Mouse (Mus musculus) kidney, postnatal 0 days (tissue): ENCODE data around the gene Fam193a. TPM values are rescaled to one million over a fixed set of nuclear protein-coding genes. Genes with fewer than 3 reads are reported as not detected.

Experiments
- ATAC-seq: fragments of 200-750 bp; cut with Nextera tagmentation; replicated peaks from 2 replicates; pipeline ENCODE4 v1.8.0; 2017; ENCODE audit warnings: low read depth, moderate number of reproducible peaks, moderate TSS enrichment, moderate library complexity; ENCODE audit not compliant: low FRiP score
- DNase-seq: peaks from one replicate; pipeline ENCODE4 v3.0.0-alpha.2; 2016; ENCODE audit warnings: low spot score
- H3K27ac ChIP-seq: fragments of 300-500 bp; sonication (generic); 2 replicates; pipeline ENCODE4 v1.5.1; 2014; ENCODE audit warnings: mild to moderate bottlenecking
- H3K27me3 ChIP-seq: fragments of 300-500 bp; sonication (generic); 2 replicates; pipeline ENCODE4 v1.6.1; 2014; ENCODE audit warnings: low read length, mixed read lengths; ENCODE audit not compliant: insufficient read depth
- H3K36me3 ChIP-seq: fragments of 300-500 bp; sonication (generic); 2 replicates; pipeline ENCODE4 v1.6.1; 2014; ENCODE audit warnings: low read length, mixed read lengths; ENCODE audit not compliant: insufficient read depth
- H3K4me1 ChIP-seq: fragments of 300-500 bp; sonication (generic); replicated peaks from 2 replicates; pipeline ENCODE4 v1.6.1; 2014; ENCODE audit warnings: antibody characterized with exemption, low read length, mixed read lengths; ENCODE audit not compliant: insufficient read depth
- H3K4me2 ChIP-seq: fragments of 300-500 bp; sonication (generic); 2 replicates; pipeline ENCODE4 v1.6.1; 2014; ENCODE audit warnings: mild to moderate bottlenecking, low read length, moderate library complexity, mixed read lengths
- H3K4me3 ChIP-seq: fragments of 300-500 bp; sonication (generic); replicated peaks from 2 replicates; pipeline ENCODE4 v1.5.1; 2014; ENCODE audit warnings: low read depth, low read length
- H3K9ac ChIP-seq: fragments of 300-500 bp; sonication (generic); 2 replicates; pipeline ENCODE4 v1.6.1; 2014; ENCODE audit warnings: low read depth, low read length
- H3K9me3 ChIP-seq: fragments of 300-500 bp; sonication (generic); replicated peaks from 2 replicates; pipeline ENCODE4 v1.6.1; 2016; ENCODE audit warnings: low read length, inconsistent platforms, mixed read lengths
- CTCF ChIP-seq: IDR thresholded peaks from 2 replicates; pipeline ENCODE4 v1.5.1; 2016; ENCODE audit warnings: antibody characterized with exemption, low read depth, mild to moderate bottlenecking, moderate library complexity
- WGBS: fragments of 180-500 bp; shearing (Covaris S2); extraction: QIAGEN DNeasy Blood & Tissue Kit; methylation state at CpG from one replicate; pipeline ENCODE4 v1.1.7; 2014; 5-methylcytosine and 5-hydroxymethylcytosine counted together
- polyA plus RNA-seq: library from polyadenylated mRNA; unstranded; fragments of >200 nt; fragmentation: Nextera tagmentation; extraction: Ambion mirVana; gene quantifications from 2 replicates; pipeline ENCODE4 v1.2.1, GENCODE M21; 2015

Gene Fam193a
- polyA plus RNA-seq, 1 experiment from 2014 or later, result 6.8 TPM

GRCm38 (mm10) chr5:34438052-34438451, 68.3 kb downstream of the Fam193a start:
- H3K9ac ChIP-seq, result no peak overlapping the region
- H3K4me1 ChIP-seq, result no peaks in the 10 kb centered on the region
- peaks cover 56% of the 10 kb centered on the region for H3K36me3 ChIP-seq
- no peak overlapping the region for H3K4me3 ChIP-seq
- no peak for TF ChIP-seq CTCF
- ATAC-seq (no peak), DNase-seq (no peak)
- H3K9me3 ChIP-seq, result no peaks in the 10 kb centered on the region
- WGBS, result 90% methylated on average over 4 of the region's 4 CpGs
- no peak overlapping the region for H3K27ac ChIP-seq
- no peak overlapping the region for H3K4me2 ChIP-seq
- no peaks in the 10 kb centered on the region for H3K27me3 ChIP-seq

GRCm38 (mm10) chr5:34438659-34439058, 68.9 kb downstream of the Fam193a start:
- H3K27me3 ChIP-seq, result no peaks in the 10 kb centered on the region
- ATAC-seq (no peak), DNase-seq (no peak)
- H3K4me3 ChIP-seq, result no peak overlapping the region
- H3K4me1 ChIP-seq, result no peaks in the 10 kb centered on the region
- no peak overlapping the region for H3K27ac ChIP-seq
- H3K9ac ChIP-seq, result no peak overlapping the region
- WGBS, result 85% methylated on average over 1 of the region's 1 CpGs
- H3K4me2 ChIP-seq, result no peak overlapping the region
- peaks cover 62% of the 10 kb centered on the region for H3K36me3 ChIP-seq
- no peak for TF ChIP-seq CTCF
- H3K9me3 ChIP-seq, result no peaks in the 10 kb centered on the region

DNA sequence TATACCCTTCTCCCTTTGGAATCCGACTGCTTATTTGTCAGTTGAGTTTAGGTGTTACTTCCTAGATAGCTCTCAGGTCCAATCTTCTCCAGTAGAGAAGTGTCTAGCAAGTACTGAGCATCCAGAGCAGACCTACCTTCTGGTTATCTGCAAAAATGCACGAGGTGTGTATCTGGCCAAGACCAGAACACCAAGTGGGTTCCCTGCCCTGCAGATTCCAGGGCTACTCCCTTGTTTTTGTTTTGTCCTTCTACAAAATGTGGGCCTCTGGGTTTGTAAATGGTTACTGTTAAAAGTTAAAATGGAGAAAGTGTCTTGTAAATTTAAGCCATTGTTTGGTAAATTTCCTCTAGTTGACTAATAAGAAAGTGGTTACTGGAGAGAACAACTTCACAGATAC, 70.0 kb downstream of the Fam193a start:
- H3K27ac ChIP-seq, result no peak overlapping the region

GRCm38 (mm10) chr5:34441797-34442196, 72.1 kb downstream of the Fam193a start:
- no peak for ATAC-seq
- Histone ChIP-seq H3K4me3 (no peak overlapping the region), H3K27me3 (no peaks in the 10 kb centered on the region), H3K9me3 (no peaks in the 10 kb centered on the region), H3K9ac (no peak overlapping the region), H3K4me1 (no peaks in the 10 kb centered on the region), H3K4me2 (no peak overlapping the region), H3K27ac (no peak overlapping the region), H3K36me3 (peaks cover 65% of the 10 kb centered on the region)
- WGBS, result 96% methylated on average over 2 of the region's 2 CpGs
- DNase-seq, result no peak
- no peak for TF ChIP-seq CTCF

More for the DNA sequence above, 70.0 kb downstream of the Fam193a start:
- no peak for ATAC-seq
- no peak overlapping the region for H3K4me3 ChIP-seq
- H3K9me3 ChIP-seq, result no peaks in the 10 kb centered on the region
- no peak for TF ChIP-seq CTCF
- H3K27me3 ChIP-seq, result no peaks in the 10 kb centered on the region
- 91% methylated on average over 2 of the region's 2 CpGs for WGBS
- H3K4me2 ChIP-seq, result no peak overlapping the region
- peaks cover 63% of the 10 kb centered on the region for H3K36me3 ChIP-seq
- H3K4me1 ChIP-seq, result no peaks in the 10 kb centered on the region
- no peak for DNase-seq
- no peak overlapping the region for H3K9ac ChIP-seq

DNA sequence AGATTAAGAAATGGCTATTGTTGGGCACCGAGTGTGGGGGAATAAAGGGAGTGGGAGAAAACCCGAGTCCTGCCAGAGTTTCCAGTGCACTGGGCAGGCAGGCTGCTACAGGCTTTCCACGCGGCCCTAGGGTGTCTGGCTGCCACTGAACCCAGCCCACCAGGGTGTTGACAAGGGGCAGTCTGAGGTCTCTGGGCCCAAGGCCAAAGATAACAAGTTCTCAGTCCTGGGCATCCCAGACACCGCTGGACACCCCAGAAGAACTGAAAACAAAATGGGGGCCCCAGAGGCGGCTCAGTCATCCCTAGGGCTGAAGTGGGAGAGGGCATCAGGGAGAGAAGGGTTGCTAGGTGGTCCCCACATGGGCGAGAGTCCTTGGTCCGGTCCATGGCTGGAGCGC, 76.5 kb downstream of the Fam193a start:
- Histone ChIP-seq H3K27me3 (no peaks in the 10 kb centered on the region), H3K9me3 (no peaks in the 10 kb centered on the region), H3K9ac (no peak overlapping the region), H3K4me3 (no peak overlapping the region), H3K4me1 (no peaks in the 10 kb centered on the region), H3K4me2 (no peak overlapping the region), H3K27ac (no peak overlapping the region), H3K36me3 (peaks cover 43% of the 10 kb centered on the region)
- 76% methylated on average over 9 of the region's 9 CpGs for whole genome bisulfite sequencing
- no peak for TF ChIP-seq CTCF
- DNase-seq (no peak), ATAC-seq (no peak)

DNA sequence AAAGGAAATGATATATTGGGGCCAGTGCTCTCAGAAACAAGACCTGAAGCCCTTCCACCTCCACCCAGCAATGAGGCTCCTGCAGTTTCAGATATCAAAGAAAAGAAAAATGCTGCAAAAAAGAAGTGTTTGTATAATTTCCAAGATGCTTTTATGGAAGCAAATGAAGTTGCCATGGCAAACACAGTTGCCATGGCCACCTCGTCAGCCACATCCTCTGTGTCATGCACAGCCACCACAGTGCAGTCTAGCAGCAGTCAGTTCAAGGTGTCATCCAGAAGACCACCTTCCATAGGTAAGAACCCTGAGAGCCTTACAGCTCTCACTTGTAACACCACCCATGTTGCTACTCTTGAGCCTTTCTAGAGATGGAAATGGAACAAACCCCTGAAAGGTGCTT, 89.3 kb downstream of the Fam193a start:
- ATAC-seq (no peak), DNase-seq (no peak)
- no peak overlapping the region for H3K9ac ChIP-seq
- H3K27ac ChIP-seq, result no peak overlapping the region
- H3K4me1 ChIP-seq, result no peaks in the 10 kb centered on the region
- H3K36me3 ChIP-seq, result peaks cover 51% of the 10 kb centered on the region
- H3K27me3 ChIP-seq, result no peaks in the 10 kb centered on the region
- H3K4me2 ChIP-seq, result no peak overlapping the region
- WGBS, result 85% methylated on average over 1 of the region's 1 CpGs
- no peak overlapping the region for H3K4me3 ChIP-seq
- no peak for TF ChIP-seq CTCF
- H3K9me3 ChIP-seq, result no peaks in the 10 kb centered on the region

- Histone ChIP-seq H3K9ac (no peak overlapping the region), H3K36me3 (peaks cover 73% of the 10 kb centered on the region), H3K4me2 (no peak overlapping the region), H3K4me1 (no peaks in the 10 kb centered on the region), H3K9me3 (no peaks in the 10 kb centered on the region), H3K27ac (no peak overlapping the region), H3K27me3 (no peaks in the 10 kb centered on the region), H3K4me3 (no peak overlapping the region)
- DNase-seq (no peak), ATAC-seq (no peak)
- 98% methylated on average over 4 of the region's 4 CpGs for WGBS
- no peak for TF ChIP-seq CTCF
Observed at GRCm38 (mm10) chr5:34461294-34461693, 91.6 kb downstream of the Fam193a start.
